Mouse (Mus musculus) left cerebral cortex, postnatal 14 days (tissue): ENCODE data around the gene Pld2. TPM values are rescaled to one million over a fixed set of nuclear protein-coding genes. Genes with fewer than 3 reads are reported as not detected.

Experiments
- DNase-seq, 2 experiments: peaks; one replicate each; pipeline ENCODE4 v3.0.0; 2021 to 2022; ENCODE audit warnings: low spot score in 2 of 2, mixed read lengths in 1 of 2
- intact Hi-C: fragments of 180-260 bp; cut with DNase I; formaldehyde crosslinking; loops from one replicate; pipeline ENCODE4 v1.15.1; 2025
- total RNA-seq, 2 experiments: library from RNA; stranded (reverse); gene quantifications; 2 replicates each; pipeline ENCODE4 v1.2.3; 2021

Pld2 gene
- total RNA-seq, 2 experiments from 2014 or later = 14.8 to 17.4 TPM

- intact Hi-C loops = no loop called here
- DNase-seq = no peak
Observed at GRCm38 (mm10) chr11:70596094-70596493, 56.2 kb downstream of the Pld2 start.

GRCm38 (mm10) chr11:70597301-70597700, 57.4 kb downstream of the Pld2 start:
- no peak for DNase-seq
- intact Hi-C loops = no loop called here

- intact Hi-C loops = no loop called here
Observed at GRCm38 (mm10) chr11:70598451-70598953, 58.6 kb downstream of the Pld2 start.

GRCm38 (mm10) chr11:70605024-70605566, 65.2 kb downstream of the Pld2 start:
- intact Hi-C loops = loop anchor here (5.0 kb wide), 2 partner anchors 43 to 63 kb away; partner anchors contain the start of genes Mink1 and Pld2

More at GRCm38 (mm10) chr11:70598451-70598953, 58.6 kb downstream of the Pld2 start:
- DNase-seq = no peak

GRCm38 (mm10) chr11:70606717-70607116, 66.9 kb downstream of the Pld2 start:
- DNase-seq = no peak
- intact Hi-C loops = loop anchor here (5.0 kb wide), 2 partner anchors 44 to 64 kb away; partner anchors contain the start of genes Mink1 and Pld2

More at GRCm38 (mm10) chr11:70605024-70605566, 65.2 kb downstream of the Pld2 start:
- DNase-seq = peak; percentile 68 to 77

GRCm38 (mm10) chr11:70607611-70608010, 67.7 kb downstream of the Pld2 start:
- intact Hi-C loops = loop anchor here (5.0 kb wide), 2 partner anchors 45 to 65 kb away; partner anchors contain the start of genes Mink1 and Pld2
- no peak for DNase-seq

Other genes with a start within 250 kb of the Pld2 start
- under 1 TPM; 0.35 to 0.76 TPM for gene Alox12e, start 217.4 kb upstream of the Pld2 start, total RNA-seq
- not detected for gene Alox15, start 188.0 kb upstream of the Pld2 start, total RNA-seq
- 10 to 100 TPM; 38.7 to 39.9 TPM for gene Pelp1, start 130.0 kb upstream of the Pld2 start, total RNA-seq
- 10 to 100 TPM; 75.1 to 78.6 TPM for gene Arrb2, start 107.4 kb upstream of the Pld2 start, total RNA-seq
- gene Med11, start 88.1 kb upstream of the Pld2 start, total RNA-seq = 10 to 100 TPM; 14.4 to 15.9 TPM
- under 1 TPM; 0.46 to 0.55 TPM for gene Zmynd15, start 80.6 kb upstream of the Pld2 start, total RNA-seq
- gene Cxcl16, start 80.1 kb upstream of the Pld2 start, total RNA-seq = 1 to 10 TPM in 1 of 2 experiments, under 1 TPM in 1; 0.66 to 1.3 TPM
- under 1 TPM in 1 of 2 experiments, not detected in 1; 0.87 TPM for gene Tm4sf5, start 34.8 kb upstream of the Pld2 start, total RNA-seq
- not detected for gene Vmo1, start 25.4 kb upstream of the Pld2 start, total RNA-seq
- gene Gltpd2, start 20.9 kb upstream of the Pld2 start, total RNA-seq = not detected
- gene Psmb6, start 14.7 kb upstream of the Pld2 start, total RNA-seq = 100 to 1,000 TPM; 181 to 196 TPM
- gene Gm40193, start 7.1 kb upstream of the Pld2 start, total RNA-seq = not detected
- gene Mink1, start 22.8 kb downstream of the Pld2 start, total RNA-seq = 100 to 1,000 TPM; 346 to 351 TPM
- gene 4930544D05Rik, start 75.8 kb downstream of the Pld2 start, total RNA-seq = 1 to 10 TPM in 1 of 2 experiments, under 1 TPM in 1; 0.51 to 1.2 TPM
- not detected for gene Chrne, start 79.2 kb downstream of the Pld2 start, total RNA-seq
- not detected for gene Gp1ba, start 99.1 kb downstream of the Pld2 start, total RNA-seq
- gene Rnf167, start 107.2 kb downstream of the Pld2 start, total RNA-seq = 10 to 100 TPM; 67.3 to 69.1 TPM
- 100 to 1,000 TPM; 120 to 125 TPM for gene Slc25a11, start 107.4 kb downstream of the Pld2 start, total RNA-seq
- 100 to 1,000 TPM; 267 to 286 TPM for gene Pfn1, start 114.6 kb downstream of the Pld2 start, total RNA-seq
- gene Eno3, start 117.1 kb downstream of the Pld2 start, total RNA-seq = 1 to 10 TPM; 8.3 to 8.6 TPM
- 10 to 100 TPM; 53.5 to 53.8 TPM for gene Spag7, start 129.4 kb downstream of the Pld2 start, total RNA-seq
- gene Camta2, start 148.0 kb downstream of the Pld2 start, total RNA-seq = 100 to 1,000 TPM; 217 to 223 TPM
- gene Inca1, start 160.1 kb downstream of the Pld2 start, total RNA-seq = 1 to 10 TPM; 1.4 to 1.6 TPM
- gene Kif1c, start 160.5 kb downstream of the Pld2 start, total RNA-seq = 10 to 100 TPM; 43.9 to 46.0 TPM
- 10 to 100 TPM; 14.6 to 14.8 TPM for gene Zfp3, start 224.1 kb downstream of the Pld2 start, total RNA-seq